Mouse (Mus musculus): Measurements from ENCODE around the gene Mpz.

Gene Mpz

GRCm38 (mm10) chr1:171189046-171189445 lies 38.5 kb downstream of the Mpz start:
- no peak for DNase-seq

GRCm38 (mm10) chr1:171189476-171190114 lies 39.1 kb downstream of the Mpz start:
- DNase-seq: no peak

DNA sequence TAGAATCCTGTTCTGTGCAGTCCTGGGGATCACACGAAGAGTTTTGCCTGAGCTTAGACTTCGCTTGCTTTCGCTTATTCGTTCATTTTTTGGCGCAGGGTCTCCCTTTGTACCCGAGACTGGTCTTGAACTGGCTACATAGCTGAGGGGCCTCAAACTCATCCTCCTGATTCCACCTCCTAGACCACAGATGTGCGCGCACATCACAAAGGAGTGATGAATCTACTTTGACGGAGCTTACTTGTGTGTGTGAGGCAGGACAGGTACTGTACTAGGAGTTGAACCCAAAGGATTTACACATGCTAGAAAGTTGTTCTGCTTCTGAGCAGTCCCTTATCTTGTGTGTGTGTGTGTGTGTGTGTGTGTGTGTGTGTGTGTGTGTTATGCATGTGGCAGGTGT lies 40.3 kb downstream of the Mpz start:
- DNase-seq: no peak

DNA sequence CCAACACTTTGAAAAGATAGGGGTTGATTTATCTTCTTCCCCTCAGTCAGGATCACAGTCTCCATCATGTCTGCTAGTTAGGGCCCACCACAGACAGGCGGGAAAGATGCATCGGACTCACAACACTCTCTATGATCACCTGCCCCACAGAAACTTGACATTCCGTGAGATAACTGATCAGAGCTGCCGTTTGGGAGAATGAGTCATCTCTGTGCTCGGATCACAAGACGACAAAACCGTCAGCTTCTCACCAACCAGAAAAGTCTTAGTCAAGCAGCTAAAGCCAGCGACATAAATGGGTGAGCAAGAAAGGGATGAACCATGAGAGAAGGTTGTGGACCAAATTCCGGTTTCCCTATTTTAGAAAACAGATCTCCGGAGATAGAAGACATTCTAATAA lies 41.8 kb downstream of the Mpz start:
- no peak for DNase-seq

GRCm38 (mm10) chr1:171193093-171193840 lies 42.8 kb downstream of the Mpz start:
- no peak for DNase-seq

GRCm38 (mm10) chr1:171193911-171194830 lies 43.7 kb downstream of the Mpz start:
- DNase-seq: no peak

DNA sequence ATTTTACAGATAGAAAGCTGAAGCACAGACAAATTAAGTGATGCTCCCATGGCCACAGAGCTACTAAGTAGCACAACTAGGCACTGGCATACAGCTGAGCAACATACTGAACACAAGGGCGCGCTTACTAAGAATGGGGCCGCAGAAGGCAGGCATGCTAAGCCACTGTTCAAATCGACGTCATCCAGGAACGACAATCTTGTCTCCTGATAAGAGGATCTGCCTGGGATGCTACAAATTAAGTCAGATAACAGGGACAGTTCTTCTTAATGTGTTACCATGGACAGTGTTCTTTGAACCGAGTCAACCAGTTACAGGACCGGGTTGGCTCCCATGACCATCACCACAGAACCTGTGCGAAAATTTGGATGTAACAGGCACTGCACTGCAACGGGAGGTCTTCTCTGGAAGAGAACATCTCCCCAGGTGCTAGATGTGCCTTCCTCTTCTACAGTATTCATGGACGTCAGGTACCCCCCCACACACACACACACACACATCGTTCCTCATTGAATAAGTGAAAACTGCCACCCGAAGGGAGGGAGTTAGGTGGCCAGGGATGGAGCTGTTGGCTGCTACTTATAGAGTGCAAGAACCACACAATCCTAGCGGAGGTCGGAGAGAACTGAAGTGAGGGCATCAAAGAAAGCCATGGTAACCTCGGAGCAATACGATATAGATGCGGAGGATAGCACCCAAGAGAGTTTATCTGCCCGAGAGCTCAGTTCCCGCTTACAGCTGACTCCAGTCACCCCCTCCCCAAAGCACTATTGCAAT lies 44.7 kb downstream of the Mpz start:
- DNase-seq: no peak

DNA sequence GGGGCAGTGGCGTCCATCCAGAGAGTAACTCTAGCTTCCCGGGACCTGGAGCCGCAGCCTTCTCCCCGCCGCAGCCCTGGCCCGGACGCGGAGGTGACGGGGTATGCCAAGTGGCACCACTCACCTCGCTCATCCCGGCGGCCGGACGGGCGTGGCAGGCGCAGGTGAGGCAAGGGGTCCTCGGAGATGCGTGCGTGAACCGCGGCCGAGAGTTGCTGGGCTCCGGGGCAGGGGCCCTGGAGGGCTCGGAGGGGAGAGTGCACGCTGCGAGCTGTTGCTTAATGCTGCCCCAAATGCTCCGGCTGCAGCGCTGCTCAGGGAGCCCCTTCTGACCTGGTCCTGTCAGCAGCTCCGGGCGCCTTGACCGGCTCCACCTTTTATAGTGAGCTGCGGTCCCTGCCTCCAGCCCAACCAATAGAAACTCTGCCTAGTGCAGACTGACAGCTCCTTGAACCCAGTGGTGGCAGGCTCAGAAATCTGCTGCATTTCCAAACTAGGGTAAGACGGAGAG lies 45.4 kb downstream of the Mpz start, which contains the start of gene Pcp4l1:
TSS of gene Pcp4l1 (minus strand) at position 382 of the 511 bp plus-strand sequence.
- peak; percentile 59 to 74 for DNase-seq

DNA sequence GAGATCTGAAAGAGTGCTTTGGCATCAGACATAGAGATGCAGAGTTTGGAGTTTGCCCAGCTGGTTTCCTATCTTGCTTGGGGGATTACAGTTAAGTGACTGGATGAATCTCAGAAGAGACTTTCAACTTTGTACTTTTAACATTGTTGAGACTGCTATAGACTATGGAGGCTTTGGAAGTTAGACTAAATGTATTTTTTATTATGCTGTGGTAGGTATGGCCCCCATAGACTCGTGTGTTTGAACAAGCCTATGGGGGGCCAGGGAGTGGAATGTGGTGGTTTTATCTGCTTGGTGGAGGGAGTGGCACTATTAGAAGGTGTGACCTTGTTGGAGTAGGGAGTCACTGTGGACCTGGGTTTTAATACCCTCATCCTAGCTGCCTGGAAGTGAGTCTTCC lies 49.0 kb downstream of the Mpz start:
- DNase-seq: no peak

DNA sequence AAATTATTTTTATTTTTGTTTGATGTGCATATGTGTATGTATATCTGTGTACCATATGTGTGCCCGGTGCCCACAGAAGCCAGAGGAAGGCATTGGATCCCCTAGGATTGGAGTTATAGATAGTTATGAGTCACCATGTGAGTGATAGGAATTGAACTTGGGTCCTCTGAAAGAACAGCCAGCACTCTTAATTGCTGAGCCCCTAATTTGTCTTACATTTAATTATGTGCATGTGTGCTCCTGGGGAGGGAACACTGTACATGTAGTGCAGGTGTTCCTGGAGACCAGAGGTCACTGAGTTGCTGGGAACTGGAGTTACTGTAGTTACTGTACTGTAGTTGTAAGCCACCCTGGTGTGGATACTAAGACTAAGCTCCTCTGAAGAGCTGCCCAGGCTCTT lies 50.3 kb downstream of the Mpz start:
- DNase-seq: no peak

DNA sequence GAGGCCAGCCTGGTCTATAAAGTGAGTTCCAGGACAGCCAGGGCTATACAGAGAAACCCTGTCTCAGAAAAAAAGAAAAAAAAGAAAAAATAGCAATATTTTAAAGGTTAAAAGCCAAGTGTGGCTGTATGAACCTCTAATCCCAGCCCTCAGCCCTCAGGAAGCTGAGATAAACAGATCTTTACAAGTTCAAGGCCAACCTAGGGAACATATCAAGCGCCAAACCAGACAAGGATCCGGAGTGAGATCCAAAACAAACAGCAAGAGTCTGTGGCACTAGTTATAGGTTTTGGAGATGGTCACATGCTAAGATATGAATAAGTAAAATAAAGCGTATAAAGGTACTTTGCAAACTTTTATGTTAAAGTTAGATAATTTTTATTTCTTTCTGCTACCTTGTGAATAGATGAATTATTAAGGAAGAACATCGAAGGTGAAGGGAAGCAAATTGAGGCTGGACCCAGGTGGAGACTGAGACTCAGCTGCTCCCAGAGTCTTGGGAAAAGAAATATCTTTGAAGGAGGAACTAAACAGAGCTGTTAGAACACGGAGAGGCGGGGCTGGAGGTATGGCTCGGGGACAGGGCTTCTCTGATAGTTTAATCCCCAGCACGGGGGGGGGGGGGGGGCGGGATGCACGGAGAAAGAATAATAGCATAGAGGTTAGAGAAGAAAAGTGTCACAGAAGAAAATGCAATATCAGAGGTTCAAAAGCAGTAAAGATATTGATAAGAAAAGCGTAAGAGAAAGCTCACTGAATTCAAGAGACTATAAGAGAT lies 53.1 kb downstream of the Mpz start:
- no peak for DNase-seq

DNA sequence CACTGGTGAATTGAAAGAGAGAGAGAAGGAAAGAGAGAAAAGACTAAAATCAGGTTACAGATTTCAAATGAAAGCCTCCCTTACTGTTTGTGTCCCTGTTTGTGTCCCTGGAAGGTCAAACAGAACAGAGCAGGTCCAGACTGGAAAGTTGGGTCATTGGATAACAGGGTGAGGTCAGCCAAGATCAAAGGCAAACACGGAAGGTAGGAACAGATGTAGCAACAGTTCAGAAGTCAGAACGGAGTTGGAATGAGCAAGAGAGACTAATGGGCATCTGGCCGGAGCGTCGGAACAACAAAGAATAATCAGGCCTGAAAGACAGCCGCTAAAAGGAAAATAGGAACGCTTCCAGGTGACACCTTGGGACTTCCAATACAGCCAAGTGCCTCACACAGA lies 53.7 kb downstream of the Mpz start:
- DNase-seq: no peak

GRCm38 (mm10) chr1:171205704-171206493 lies 55.4 kb downstream of the Mpz start:
- DNase-seq: no peak

DNA sequence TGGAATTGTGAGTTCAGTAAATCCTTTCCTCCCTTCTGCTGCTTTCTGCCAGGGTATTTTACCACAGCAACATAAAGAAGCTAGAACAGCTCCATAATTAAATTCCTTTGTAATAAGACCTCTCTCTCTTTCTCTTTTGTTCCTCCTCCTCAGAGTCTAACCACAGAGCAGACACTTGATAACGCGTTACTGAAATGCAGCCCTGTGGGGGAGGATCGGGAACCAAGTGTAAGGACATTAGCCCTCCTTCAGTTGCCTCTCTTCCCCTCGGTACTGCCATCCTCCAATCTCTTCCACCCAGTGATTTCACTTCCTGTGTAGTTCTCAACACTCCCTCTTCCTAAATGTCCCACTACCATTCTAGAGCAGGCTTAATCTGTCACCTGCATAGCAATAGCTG lies 58.9 kb downstream of the Mpz start:
- DNase-seq: no peak

Data from cerebellum, postnatal 25 days (tissue).